Mouse (Mus musculus) stomach, embryonic 15.5 days (tissue): ENCODE results near the gene Jade1. TPM values are rescaled to one million over a fixed set of nuclear protein-coding genes. Genes with fewer than 3 reads are reported as not detected.

ENCODE experiments used
- ATAC-seq: fragments of 200-750 bp; cut with Nextera tagmentation; 2 replicates; pipeline ENCODE4 v1.8.0; 2017; ENCODE audit warnings: low read depth, moderate number of reproducible peaks, moderate TSS enrichment; ENCODE audit not compliant: insufficient read depth, low FRiP score
- H3K27ac ChIP-seq: fragments of 300-500 bp; sonication (generic); 2 replicates; pipeline ENCODE4 v1.5.1; 2015; ENCODE audit warnings: mild to moderate bottlenecking, inconsistent platforms
- H3K27me3 ChIP-seq: fragments of 300-500 bp; sonication (generic); replicated peaks from 2 replicates; pipeline ENCODE4 v1.6.1; 2015; ENCODE audit warnings: inconsistent platforms
- H3K36me3 ChIP-seq: fragments of 300-500 bp; sonication (generic); 2 replicates; pipeline ENCODE4 v1.6.1; 2015; ENCODE audit warnings: inconsistent platforms
- H3K4me1 ChIP-seq: fragments of 300-500 bp; sonication (generic); 2 replicates; pipeline ENCODE4 v1.6.1; 2015; ENCODE audit warnings: inconsistent platforms
- H3K4me2 ChIP-seq: fragments of 300-500 bp; sonication (generic); 2 replicates; pipeline ENCODE4 v1.6.1; 2015; ENCODE audit warnings: mild to moderate bottlenecking, inconsistent platforms
- H3K4me3 ChIP-seq: fragments of 300-500 bp; sonication (generic); replicated peaks from 2 replicates; pipeline ENCODE4 v1.5.1; 2015; ENCODE audit warnings: inconsistent platforms
- H3K9ac ChIP-seq: fragments of 300-500 bp; sonication (generic); 2 replicates; pipeline ENCODE4 v1.6.1; 2015; ENCODE audit warnings: inconsistent platforms
- H3K9me3 ChIP-seq: fragments of 300-500 bp; sonication (generic); 2 replicates; pipeline ENCODE4 v1.6.1; 2016; ENCODE audit warnings: inconsistent platforms
- WGBS: fragments of 180-500 bp; shearing (Covaris S2); methylation state at CpG from one replicate; pipeline ENCODE4 v1.1.7; 2015; 5-methylcytosine and 5-hydroxymethylcytosine counted together
- polyA plus RNA-seq: library from polyadenylated mRNA; unstranded; fragments of >200 nt; fragmentation: Nextera tagmentation; extraction: Ambion mirVana; gene quantifications from 2 replicates; pipeline ENCODE4 v1.2.1, GENCODE M21; 2015

Gene Jade1
- polyA plus RNA-seq, 1 experiment from 2014 or later = 17.0 TPM

DNA sequence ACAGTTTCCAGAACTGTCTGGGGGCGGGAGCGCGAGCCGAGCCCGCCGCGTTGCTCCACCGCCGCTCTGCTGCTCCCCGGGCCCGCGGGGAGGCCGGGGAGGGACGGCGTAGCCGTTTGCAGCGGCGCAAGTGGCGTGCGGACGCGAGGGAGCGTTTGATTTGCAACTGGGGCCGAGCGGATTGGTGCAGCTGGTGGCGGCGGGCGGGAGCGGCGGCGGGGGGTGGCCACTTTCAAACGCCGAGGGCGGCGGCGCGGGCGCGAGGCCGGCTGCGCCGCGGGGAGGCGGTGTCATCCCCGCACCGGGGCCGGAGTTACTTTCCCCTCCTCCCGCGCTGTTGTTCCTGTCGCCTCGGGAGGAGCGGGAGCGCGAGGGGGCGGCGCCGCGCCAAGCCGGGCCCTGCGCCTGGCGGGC, 9.9 kb downstream of the Jade1 start:
- no peaks in the 10 kb centered on the region for H3K36me3 ChIP-seq
- peak overlapping the region; percentile 92 for H3K27ac ChIP-seq
- H3K27me3 ChIP-seq = no peaks in the 10 kb centered on the region
- 0 out of 2 replicates have a peak, but pooled peaks cover 4% of the 10 kb centered on the region for H3K4me1 ChIP-seq
- H3K4me3 ChIP-seq = peak overlapping the region; percentile 69
- no peaks in the 10 kb centered on the region for H3K9me3 ChIP-seq
- peak overlapping the region; percentile 85 for H3K9ac ChIP-seq
- peak overlapping the region; percentile 96 for H3K4me2 ChIP-seq
- ATAC-seq = peak; percentile 68
- under 1% methylated on average over 55 of the region's 61 CpGs for WGBS

GRCm38 (mm10) chr3:41565955-41566354, 10.4 kb downstream of the Jade1 start:
- under 1% methylated on average over 26 of the region's 26 CpGs for WGBS
- Histone ChIP-seq H3K27me3 (no peaks in the 10 kb centered on the region), H3K36me3 (no peaks in the 10 kb centered on the region), H3K4me3 (peak overlapping the region; percentile 69), H3K9me3 (no peaks in the 10 kb centered on the region), H3K9ac (peak overlapping the region; percentile 85), H3K4me1 (0 out of 2 replicates have a peak, but pooled peaks cover 4% of the 10 kb centered on the region), H3K4me2 (peak overlapping the region; percentile 96), H3K27ac (peak overlapping the region; percentile 92)
- ATAC-seq = peak; percentile 18

DNA sequence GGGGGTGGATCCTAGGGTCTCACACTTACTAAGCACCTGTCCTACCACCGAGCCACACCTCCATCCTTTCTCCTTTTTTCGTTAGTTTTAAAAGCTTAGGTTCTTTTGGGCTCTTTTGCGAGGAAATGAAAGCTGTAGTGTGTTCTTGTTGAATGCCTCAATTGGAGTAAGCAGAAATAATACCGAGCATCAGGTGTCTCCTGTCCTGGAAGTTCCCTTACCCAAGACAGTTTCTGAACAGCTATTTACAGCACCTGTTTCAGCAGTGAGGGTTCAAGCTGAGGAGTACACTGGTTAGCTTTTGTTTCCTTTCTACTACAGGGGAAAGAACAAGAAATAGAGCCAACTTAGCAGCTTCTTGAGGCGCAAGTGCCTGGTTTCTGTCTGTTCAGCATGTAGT, 14.4 kb downstream of the Jade1 start:
- H3K9me3 ChIP-seq = no peaks in the 10 kb centered on the region
- H3K36me3 ChIP-seq = no peaks in the 10 kb centered on the region
- 78% methylated on average over 5 of the region's 5 CpGs for WGBS
- H3K27ac ChIP-seq = no peak overlapping the region
- H3K27me3 ChIP-seq = no peaks in the 10 kb centered on the region
- peaks cover 6% of the 10 kb centered on the region; the same call in 1 of the 2 replicates for H3K4me1 ChIP-seq
- H3K9ac ChIP-seq = no peak overlapping the region
- ATAC-seq = no peak
- no peak overlapping the region for H3K4me2 ChIP-seq
- no peak overlapping the region for H3K4me3 ChIP-seq

DNA sequence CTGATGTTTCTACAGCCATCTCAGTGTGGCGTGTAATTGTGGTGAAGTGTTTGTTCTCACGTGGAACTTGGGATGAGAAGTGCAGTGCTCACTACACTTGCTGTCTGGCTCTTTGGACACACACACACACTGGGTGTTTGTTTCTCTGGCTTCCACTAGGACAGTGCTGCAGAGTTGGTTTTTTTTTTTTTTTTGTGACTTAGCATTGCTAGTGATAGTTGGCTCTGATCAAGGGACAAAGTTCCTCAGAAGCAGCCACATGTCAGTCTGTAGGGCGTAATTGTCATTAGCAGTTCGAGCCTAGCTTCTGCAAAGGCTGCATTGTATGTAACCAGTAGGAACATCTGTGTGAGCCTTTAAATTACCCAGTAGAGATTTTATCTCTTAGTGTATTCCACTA, 16.6 kb downstream of the Jade1 start:
- no peak for ATAC-seq
- H3K4me2 ChIP-seq = no peak overlapping the region
- no peak overlapping the region for H3K27ac ChIP-seq
- WGBS = 75% methylated on average over 4 of the region's 4 CpGs
- H3K36me3 ChIP-seq = no peaks in the 10 kb centered on the region
- H3K9ac ChIP-seq = no peak overlapping the region
- no peaks in the 10 kb centered on the region for H3K9me3 ChIP-seq
- H3K4me3 ChIP-seq = no peak overlapping the region
- H3K4me1 ChIP-seq = peaks cover 6% of the 10 kb centered on the region; the same call in 1 of the 2 replicates
- H3K27me3 ChIP-seq = no peaks in the 10 kb centered on the region

DNA sequence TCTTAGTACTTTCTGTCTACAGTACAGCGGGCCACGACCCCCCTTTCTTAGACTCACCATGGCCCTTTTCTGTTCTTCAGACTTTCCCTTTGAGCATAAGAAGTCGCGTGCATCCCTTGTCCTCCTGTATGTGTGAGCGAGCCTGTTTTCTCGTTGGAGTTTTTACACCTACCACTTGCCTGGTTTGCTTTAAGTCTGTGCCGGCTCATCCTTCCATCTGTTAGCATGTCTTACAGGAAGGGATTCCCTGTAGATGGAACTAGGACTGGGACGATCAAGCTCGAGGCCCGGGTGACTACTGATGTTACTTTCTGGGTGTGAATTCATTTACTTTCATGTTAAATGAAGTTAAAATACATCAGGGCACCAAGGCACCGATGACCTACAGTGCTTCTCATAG, 17.4 kb downstream of the Jade1 start:
- Histone ChIP-seq H3K27ac (no peak overlapping the region), H3K4me2 (no peak overlapping the region), H3K9me3 (no peaks in the 10 kb centered on the region), H3K9ac (no peak overlapping the region), H3K36me3 (no peaks in the 10 kb centered on the region), H3K27me3 (no peaks in the 10 kb centered on the region), H3K4me3 (no peak overlapping the region), H3K4me1 (peaks cover 6% of the 10 kb centered on the region; the same call in 1 of the 2 replicates)
- ATAC-seq = no peak
- 86% methylated on average over 11 of the region's 11 CpGs for WGBS

DNA sequence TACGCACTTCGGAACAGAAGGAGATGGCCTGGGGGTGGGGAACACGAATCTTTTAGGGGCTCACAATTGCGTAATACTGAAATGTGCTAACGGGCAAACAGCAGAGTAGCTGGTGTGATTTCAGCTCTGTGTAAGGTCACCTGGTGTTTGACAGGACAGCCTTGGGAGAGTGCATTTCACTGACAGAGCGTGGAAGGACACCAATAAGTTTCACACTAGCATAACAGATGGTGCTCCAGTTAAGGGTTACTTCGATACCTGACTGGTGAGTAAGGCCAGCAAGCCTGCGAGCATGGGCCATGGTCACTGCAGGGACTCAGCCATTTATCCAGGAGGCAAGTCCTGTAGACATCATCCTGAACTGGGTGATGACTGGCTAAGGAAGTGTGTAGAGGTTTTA, 18.7 kb downstream of the Jade1 start:
- H3K4me3 ChIP-seq = no peak overlapping the region
- 60% methylated on average over 8 of the region's 8 CpGs for WGBS
- no peak overlapping the region for H3K9ac ChIP-seq

DNA sequence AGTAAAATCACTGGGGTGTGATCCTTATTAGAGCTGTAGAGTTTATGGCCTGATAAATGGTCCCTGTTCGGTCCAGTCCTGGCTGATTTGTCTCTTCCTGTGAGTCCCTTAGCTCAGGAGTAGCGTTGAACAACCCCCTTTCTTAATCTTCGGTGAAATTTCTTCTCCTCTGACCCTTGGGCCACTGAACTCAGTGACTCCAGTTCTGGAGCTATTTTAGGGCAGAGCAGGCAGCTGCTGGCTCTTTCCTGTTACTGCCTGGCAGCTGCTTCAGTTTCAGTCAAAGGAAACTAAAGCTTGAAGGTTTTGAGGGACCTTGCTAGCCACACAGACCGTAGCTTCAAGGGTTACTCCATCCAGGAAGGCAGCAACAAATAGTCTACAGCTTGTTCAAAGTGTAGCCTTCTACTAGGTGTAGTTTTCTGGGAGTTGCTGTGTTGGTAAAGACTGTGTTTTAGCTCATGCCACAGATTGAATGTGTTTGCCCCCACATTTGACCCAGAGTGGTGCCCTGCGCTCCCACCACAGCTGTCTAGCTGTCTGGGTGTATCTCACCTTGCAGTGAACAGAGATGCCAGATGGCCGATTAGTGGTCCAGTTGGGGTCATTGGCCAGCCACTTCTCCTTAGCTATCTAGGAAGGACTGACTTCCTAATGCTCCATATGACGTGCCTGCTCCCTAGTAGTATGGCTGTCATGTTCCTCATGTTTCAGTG, 19.3 kb downstream of the Jade1 start:
- H3K27ac ChIP-seq = no peak overlapping the region
- 58% methylated on average over 7 of the region's 7 CpGs for WGBS
- no peak overlapping the region for H3K9ac ChIP-seq
- H3K27me3 ChIP-seq = no peaks in the 10 kb centered on the region
- no peak for ATAC-seq
- no peaks in the 10 kb centered on the region for H3K36me3 ChIP-seq
- H3K4me2 ChIP-seq = no peak overlapping the region
- no peaks in the 10 kb centered on the region for H3K9me3 ChIP-seq
- peaks cover 6% of the 10 kb centered on the region; the same call in 1 of the 2 replicates for H3K4me1 ChIP-seq
- no peak overlapping the region for H3K4me3 ChIP-seq

More for the DNA sequence above, 18.7 kb downstream of the Jade1 start:
- H3K9me3 ChIP-seq = no peaks in the 10 kb centered on the region
- no peak overlapping the region for H3K27ac ChIP-seq
- ATAC-seq = no peak
- no peaks in the 10 kb centered on the region for H3K36me3 ChIP-seq
- H3K27me3 ChIP-seq = no peaks in the 10 kb centered on the region
- H3K4me2 ChIP-seq = no peak overlapping the region
- H3K4me1 ChIP-seq = peaks cover 6% of the 10 kb centered on the region; the same call in 1 of the 2 replicates

DNA sequence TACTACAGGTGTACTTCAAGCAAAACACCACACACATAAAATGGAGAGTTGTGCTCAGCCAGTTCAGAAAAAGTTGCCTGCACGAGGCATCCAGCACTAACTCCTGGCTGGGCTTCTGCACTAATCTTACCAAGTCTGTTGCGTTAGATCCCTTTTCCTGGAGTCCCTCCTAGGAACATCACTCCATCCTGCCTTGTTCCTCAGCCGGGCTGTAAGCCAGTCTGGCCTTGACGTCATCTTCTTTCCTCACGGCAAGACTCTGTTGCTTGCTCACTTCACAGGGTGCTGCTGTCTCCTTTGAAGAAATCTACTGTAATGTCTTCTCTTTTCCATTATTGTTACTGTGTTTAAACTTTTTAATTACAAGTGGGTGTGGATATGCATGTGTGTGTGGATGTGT, 20.4 kb downstream of the Jade1 start:
- no peak for ATAC-seq
- Histone ChIP-seq H3K9me3 (no peaks in the 10 kb centered on the region), H3K27me3 (no peaks in the 10 kb centered on the region), H3K4me2 (no peak overlapping the region), H3K9ac (no peak overlapping the region), H3K27ac (no peak overlapping the region), H3K4me1 (peaks cover 15% of the 10 kb centered on the region), H3K4me3 (no peak overlapping the region), H3K36me3 (no peaks in the 10 kb centered on the region)
- WGBS = 68% methylated on average over 5 of the region's 5 CpGs

- H3K4me3 ChIP-seq = no peak overlapping the region
- H3K4me2 ChIP-seq = no peak overlapping the region
- no peaks in the 10 kb centered on the region for H3K9me3 ChIP-seq
- H3K4me1 ChIP-seq = peaks cover 21% of the 10 kb centered on the region
- no peak overlapping the region for H3K27ac ChIP-seq
- H3K27me3 ChIP-seq = no peaks in the 10 kb centered on the region
- no peaks in the 10 kb centered on the region for H3K36me3 ChIP-seq
- ATAC-seq = no peak
- no peak overlapping the region for H3K9ac ChIP-seq
- WGBS = 84% methylated on average over 2 of the region's 2 CpGs
These were observed 21.7 kb downstream of the Jade1 start for GRCm38 (mm10) chr3:41577240-41577639.

DNA sequence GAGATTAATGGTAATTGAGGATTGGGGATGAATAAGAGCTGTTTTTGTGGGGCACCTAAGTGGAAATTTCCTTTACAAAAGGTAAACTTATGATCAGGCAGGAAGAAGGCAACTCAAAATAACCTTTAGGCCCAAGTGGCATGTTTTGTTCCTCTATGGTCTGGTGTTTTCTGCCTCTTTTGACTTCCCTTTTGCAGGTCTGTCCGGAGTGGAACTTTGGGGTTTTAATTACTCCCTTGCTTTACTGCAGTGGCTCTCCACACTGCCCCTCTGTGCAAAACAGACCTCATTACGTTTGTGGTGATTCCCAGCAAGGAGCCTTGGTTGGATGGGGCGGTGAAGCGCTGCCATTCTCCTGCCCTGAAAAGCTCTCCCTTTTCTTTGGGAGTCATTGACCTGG, 24.3 kb downstream of the Jade1 start:
- Histone ChIP-seq H3K27ac (no peak overlapping the region), H3K27me3 (no peaks in the 10 kb centered on the region), H3K36me3 (no peaks in the 10 kb centered on the region), H3K9me3 (no peaks in the 10 kb centered on the region), H3K4me2 (no peak overlapping the region), H3K4me3 (no peak overlapping the region), H3K4me1 (peaks cover 20% of the 10 kb centered on the region), H3K9ac (no peak overlapping the region)
- no peak for ATAC-seq
- WGBS = 70% methylated on average over 4 of the region's 4 CpGs

- Histone ChIP-seq H3K4me2 (peak overlapping the region; percentile 2; the same call in 1 of the 2 replicates), H3K27ac (peak overlapping the region; percentile 51; the same call in 1 of the 2 replicates), H3K9me3 (no peaks in the 10 kb centered on the region), H3K4me1 (peaks cover 20% of the 10 kb centered on the region), H3K9ac (no peak overlapping the region), H3K4me3 (no peak overlapping the region), H3K36me3 (no peaks in the 10 kb centered on the region), H3K27me3 (no peaks in the 10 kb centered on the region)
- whole genome bisulfite sequencing = 58% methylated on average over 14 of the region's 14 CpGs
- ATAC-seq = peak; percentile 32; the same call in 1 of the 2 replicates
These were observed 25.1 kb downstream of the Jade1 start for GRCm38 (mm10) chr3:41580401-41581323.

DNA sequence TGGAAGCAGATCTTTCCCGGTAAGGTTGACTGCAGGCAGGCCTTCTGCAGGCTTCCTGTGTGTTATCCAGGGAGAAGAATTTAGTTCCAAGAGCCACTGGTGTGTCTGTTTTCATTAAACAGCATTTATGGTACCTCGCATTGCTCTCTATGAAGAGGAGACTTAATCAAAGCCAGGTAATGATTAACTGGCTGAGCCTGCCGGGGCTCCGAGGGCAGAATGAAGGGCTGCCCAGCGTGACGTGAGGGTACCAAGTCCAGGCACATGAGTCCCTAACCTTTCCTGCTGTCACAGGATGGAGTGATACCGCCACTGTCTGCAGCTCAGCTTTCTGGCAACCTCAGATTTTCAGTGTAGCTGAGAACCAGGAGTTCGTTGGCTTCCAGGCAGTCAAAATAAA, 25.9 kb downstream of the Jade1 start:
- H3K4me2 ChIP-seq = peak overlapping the region; percentile 2; the same call in 1 of the 2 replicates
- 59% methylated on average over 8 of the region's 8 CpGs for whole genome bisulfite sequencing
- no peaks in the 10 kb centered on the region for H3K27me3 ChIP-seq
- H3K27ac ChIP-seq = peak overlapping the region; percentile 21
- H3K36me3 ChIP-seq = no peaks in the 10 kb centered on the region
- H3K4me1 ChIP-seq = peaks cover 20% of the 10 kb centered on the region
- H3K9ac ChIP-seq = no peak overlapping the region
- no peak overlapping the region for H3K4me3 ChIP-seq
- no peaks in the 10 kb centered on the region for H3K9me3 ChIP-seq
- peak; percentile 80 for ATAC-seq
